Mouse (Mus musculus) frontal cortex, adult 2 months (tissue): ENCODE data around the gene Pwwp2b. TPM values are rescaled to one million over a fixed set of nuclear protein-coding genes. Genes with fewer than 3 reads are reported as not detected.

ENCODE experiments used
- DNase-seq, 2 experiments: peaks; one replicate each; pipeline ENCODE4 v3.0.0; 2022; ENCODE audit warnings: low spot score in 1 of 2; ENCODE audit errors: extremely low spot score in 1 of 2
- polyA plus RNA-seq: library from polyadenylated mRNA; depleted of rRNA; stranded (reverse); fragments of >200 nt; gene quantifications from 2 replicates; pipeline ENCODE4 v1.2.3, GENCODE M21; 2012

The Pwwp2b gene
- polyA plus RNA-seq, 1 experiment = 11.4 TPM

- no peak for DNase-seq
Observed at GRCm38 (mm10) chr7:139222341-139222740, 25.9 kb upstream of the Pwwp2b start.

GRCm38 (mm10) chr7:139224070-139224469 is 24.2 kb upstream of the Pwwp2b start:
- no peak for DNase-seq

GRCm38 (mm10) chr7:139224725-139225124 is 23.6 kb upstream of the Pwwp2b start:
- no peak for DNase-seq

- DNase-seq = no peak
Observed at GRCm38 (mm10) chr7:139226416-139226815, 21.9 kb upstream of the Pwwp2b start.

- no peak for DNase-seq
Observed at GRCm38 (mm10) chr7:139228447-139229171, 19.7 kb upstream of the Pwwp2b start.

- no peak for DNase-seq
Observed at GRCm38 (mm10) chr7:139229837-139230236, 18.4 kb upstream of the Pwwp2b start.

- DNase-seq = no peak
Observed at GRCm38 (mm10) chr7:139230241-139230640, 18.0 kb upstream of the Pwwp2b start.

GRCm38 (mm10) chr7:139233714-139234113 is 14.6 kb upstream of the Pwwp2b start:
- DNase-seq = peak; percentile 68 to 93

- peak in 1 of 2 experiments; percentile 38 for DNase-seq
Observed at GRCm38 (mm10) chr7:139234426-139235188, 13.7 kb upstream of the Pwwp2b start.

- no peak for DNase-seq
Observed at GRCm38 (mm10) chr7:139235651-139236358, 12.5 kb upstream of the Pwwp2b start.

GRCm38 (mm10) chr7:139239432-139239831 is 8.8 kb upstream of the Pwwp2b start:
- DNase-seq = no peak

- DNase-seq = peak in 1 of 2 experiments; percentile 25
Observed at GRCm38 (mm10) chr7:139246086-139246485, 2.2 kb upstream of the Pwwp2b start.

- DNase-seq = peak; percentile 33 to 69
Observed at GRCm38 (mm10) chr7:139246931-139247880, 1.1 kb upstream of the Pwwp2b start.

- DNase-seq = peak in 1 of 2 experiments; percentile 23
Observed at GRCm38 (mm10) chr7:139248615-139249405, 528 bp downstream of the Pwwp2b start.

GRCm38 (mm10) chr7:139249406-139250210 is 1.3 kb downstream of the Pwwp2b start:
- no peak for DNase-seq

GRCm38 (mm10) chr7:139251881-139252301 is 3.6 kb downstream of the Pwwp2b start:
- no peak for DNase-seq

GRCm38 (mm10) chr7:139252566-139252965 is 4.3 kb downstream of the Pwwp2b start:
- no peak for DNase-seq

- DNase-seq = no peak
Observed at GRCm38 (mm10) chr7:139252986-139253385, 4.7 kb downstream of the Pwwp2b start.
